Mouse (Mus musculus) C2C12 (cell line): ENCODE results near the gene Fam107b. TPM values are rescaled to one million over a fixed set of nuclear protein-coding genes. Genes with fewer than 3 reads are reported as not detected.

Experiments used
- H3K27me3 ChIP-seq: one replicate; pipeline ENCODE4 v1.6.1; 2011; ENCODE audit not compliant: control insufficient read depth, insufficient read depth, insufficient read length
- H3K36me3 ChIP-seq: one replicate; pipeline ENCODE4 v1.6.1; 2011; ENCODE audit not compliant: control insufficient read depth, insufficient read depth
- H3K4me3 ChIP-seq: one replicate; pipeline ENCODE4 v1.5.1; 2011; ENCODE audit warnings: mild to moderate bottlenecking, control low read depth; ENCODE audit not compliant: poor library complexity, insufficient read depth, severe bottlenecking
- H3K79me2 ChIP-seq: one replicate; pipeline ENCODE4 v1.6.1; 2011; ENCODE audit not compliant: control insufficient read depth, insufficient read depth
- H3K79me3 ChIP-seq: one replicate; pipeline ENCODE4 v1.6.1; 2011; ENCODE audit warnings: low read depth, control low read depth
- H3ac ChIP-seq: one replicate; pipeline ENCODE3; 2011; ENCODE audit warnings: low read depth; ENCODE audit not compliant: control insufficient read depth, insufficient read length
- CEBPB ChIP-seq: IDR thresholded peaks from one replicate; pipeline ENCODE4 v1.6.1; 2011; ENCODE audit warnings: low read depth, mild to moderate bottlenecking, control low read depth, moderate library complexity
- CTCF ChIP-seq: IDR thresholded peaks from one replicate; pipeline ENCODE4 v1.5.1; 2011; ENCODE audit not compliant: control insufficient read depth, insufficient read depth, insufficient read length
- FOSL1 ChIP-seq: IDR thresholded peaks from one replicate; pipeline ENCODE4 v1.8.0; 2011; ENCODE audit warnings: mild to moderate bottlenecking, low read length; ENCODE audit not compliant: poor library complexity, insufficient read depth, severe bottlenecking
- MAX ChIP-seq: IDR thresholded peaks from one replicate; pipeline ENCODE4 v1.6.1; 2011; ENCODE audit warnings: mild to moderate bottlenecking, control low read depth
- MYOD1 ChIP-seq: IDR thresholded peaks from one replicate; pipeline ENCODE4 v1.6.1; 2011; ENCODE audit warnings: low read depth; ENCODE audit not compliant: control insufficient read depth, insufficient read length
- MYOG ChIP-seq: IDR thresholded peaks from one replicate; pipeline ENCODE4 v1.6.1; 2011; ENCODE audit not compliant: control insufficient read depth, insufficient read length; ENCODE audit errors: extremely low read depth
- USF1 ChIP-seq: IDR thresholded peaks from one replicate; pipeline ENCODE4 v1.6.1; 2011; ENCODE audit warnings: low read depth, mild to moderate bottlenecking, control low read depth, moderate library complexity
- polyA plus RNA-seq: library from polyadenylated mRNA; unstranded; fragments of >200 nt; fragmentation: generic; extraction: Trizol; gene quantifications from one replicate; pipeline ENCODE4 v1.2.1, GENCODE M21; 2012; ENCODE audit warnings: missing spikeins

The Fam107b gene
- polyA plus RNA-seq, 1 experiment, result 16.6 TPM

- Histone ChIP-seq H3K27me3 (no peaks in the 10 kb centered on the region), H3ac (no peak overlapping the region), H3K4me3 (no peak overlapping the region), H3K36me3 (no peaks in the 10 kb centered on the region), H3K79me2 (no peaks in the 10 kb centered on the region), H3K79me3 (no peaks in the 10 kb centered on the region)
- no peak for TF ChIP-seq USF1
- no peak for TF ChIP-seq MYOG
- no peak for TF ChIP-seq MAX
- no peak for TF ChIP-seq MYOD1
- TF ChIP-seq FOSL1, result no peak
- TF ChIP-seq CEBPB, result no peak
- no peak for TF ChIP-seq CTCF
These were observed 24.5 kb downstream of the Fam107b start for GRCm38 (mm10) chr2:3594663-3595318.

GRCm38 (mm10) chr2:3600421-3600820, 30.1 kb downstream of the Fam107b start:
- H3K27me3 ChIP-seq, result no peaks in the 10 kb centered on the region
- no peak overlapping the region for H3ac ChIP-seq
- no peaks in the 10 kb centered on the region for H3K79me3 ChIP-seq
- TF ChIP-seq MAX (no peak), CTCF (no peak), USF1 (no peak), CEBPB (no peak), MYOG (no peak), FOSL1 (no peak)
- no peaks in the 10 kb centered on the region for H3K79me2 ChIP-seq
- H3K36me3 ChIP-seq, result no peaks in the 10 kb centered on the region
- no peak overlapping the region for H3K4me3 ChIP-seq

GRCm38 (mm10) chr2:3602599-3602998, 32.3 kb downstream of the Fam107b start:
- no peak overlapping the region for H3K4me3 ChIP-seq
- H3K36me3 ChIP-seq, result no peaks in the 10 kb centered on the region
- no peaks in the 10 kb centered on the region for H3K27me3 ChIP-seq
- no peaks in the 10 kb centered on the region for H3K79me3 ChIP-seq
- no peaks in the 10 kb centered on the region for H3K79me2 ChIP-seq
- no peak for TF ChIP-seq CEBPB
- no peak for TF ChIP-seq MYOD1
- TF ChIP-seq MAX, result no peak
- no peak for TF ChIP-seq FOSL1
- no peak for TF ChIP-seq CTCF
- no peak overlapping the region for H3ac ChIP-seq

GRCm38 (mm10) chr2:3603181-3603580, 32.9 kb downstream of the Fam107b start:
- Histone ChIP-seq H3K79me2 (no peaks in the 10 kb centered on the region), H3K36me3 (no peaks in the 10 kb centered on the region), H3K79me3 (no peaks in the 10 kb centered on the region), H3K4me3 (no peak overlapping the region), H3ac (no peak overlapping the region), H3K27me3 (no peaks in the 10 kb centered on the region)
- no peak for TF ChIP-seq FOSL1
- TF ChIP-seq USF1, result no peak
- no peak for TF ChIP-seq CTCF
- TF ChIP-seq CEBPB, result no peak
- no peak for TF ChIP-seq MYOD1

GRCm38 (mm10) chr2:3608868-3609854, 38.9 kb downstream of the Fam107b start:
- no peak for TF ChIP-seq USF1
- no peak for TF ChIP-seq MAX
- TF ChIP-seq CTCF, result no peak
- TF ChIP-seq MYOD1, result no peak
- no peak for TF ChIP-seq CEBPB
- no peak for TF ChIP-seq MYOG
- no peak for TF ChIP-seq FOSL1

GRCm38 (mm10) chr2:3618446-3618845, 48.2 kb downstream of the Fam107b start:
- H3K79me2 ChIP-seq, result no peaks in the 10 kb centered on the region
- H3K4me3 ChIP-seq, result no peak overlapping the region
- no peaks in the 10 kb centered on the region for H3K79me3 ChIP-seq
- TF ChIP-seq MYOD1 (no peak), CTCF (no peak), FOSL1 (no peak), USF1 (no peak), MYOG (no peak), MAX (no peak), CEBPB (no peak)
- no peaks in the 10 kb centered on the region for H3K36me3 ChIP-seq
- H3ac ChIP-seq, result no peak overlapping the region
- no peaks in the 10 kb centered on the region for H3K27me3 ChIP-seq

More at GRCm38 (mm10) chr2:3608868-3609854, 38.9 kb downstream of the Fam107b start:
- Histone ChIP-seq H3ac (no peak overlapping the region), H3K27me3 (no peaks in the 10 kb centered on the region), H3K36me3 (no peaks in the 10 kb centered on the region), H3K4me3 (no peak overlapping the region), H3K79me3 (no peaks in the 10 kb centered on the region), H3K79me2 (no peaks in the 10 kb centered on the region)
